Mouse (Mus musculus): ENCODE data around the gene Washc2. TPM values are rescaled to one million over a fixed set of nuclear protein-coding genes. Genes with fewer than 3 reads are reported as not detected.
"Not testable (repeated sequence)": the region's sequence is repeated elsewhere in the genome, so short reads cannot be mapped to it uniquely, and the experiment has no call there.

Gene Washc2
- 13.6 and 42.1 TPM in 2 replicates for polyA plus RNA-seq (2012; rRNA removed)

GRCm38 (mm10) chr6:116207729-116208534 is at the start of gene Washc2:
TSS of gene Washc2 (plus strand) at chr6:116208038.
- Histone ChIP-seq H3K27me3 (ENCODE audit: control insufficient read depth, insufficient read depth, low read length) (no peaks in the 10 kb centered on the region), H3K36me3 (ENCODE audit: control insufficient read depth, insufficient read depth, low read length) (peaks cover 13% of the 10 kb centered on the region), H3K4me3 (ENCODE audit: low read depth, low read length) (peak within 1 kb of the TSS; percentile 68), H3K4me1 (ENCODE audit: control insufficient read depth, insufficient read depth, insufficient read length, low read length) (no peaks in the 10 kb centered on the region), H3K27ac (ENCODE audit: insufficient read depth, low read depth, low read length) (peak within 1 kb of the TSS; percentile 67)
- under 1% methylated on average over 51 of the region's 51 CpGs for WGBS
- TF ChIP-seq CTCF (IDR thresholded peaks at IDR 0.05; ENCODE audit: extremely low read depth, insufficient read length, insufficient replicate concordance, low read depth, low read length) (no peak), POLR2A (IDR thresholded peaks at IDR 0.05; ENCODE audit: low read depth, low read length) (peak; percentile 86; the same call in 1 of the 2 replicates)

- WGBS = 88% methylated on average over 1 of the region's 1 CpGs
- TF ChIP-seq POLR2A (IDR thresholded peaks at IDR 0.05; ENCODE audit: low read depth, low read length) (no peak), CTCF (IDR thresholded peaks at IDR 0.05; ENCODE audit: extremely low read depth, insufficient read length, insufficient replicate concordance, low read depth, low read length) (no peak)
- H3K36me3 ChIP-seq (ENCODE audit: control insufficient read depth, insufficient read depth, low read length) = peaks cover 5% of the 10 kb centered on the region; the same call in 1 of the 2 replicates
- no peak overlapping the region for H3K4me3 ChIP-seq (ENCODE audit: low read depth, low read length)
- no peaks in the 10 kb centered on the region for H3K27me3 ChIP-seq (ENCODE audit: control insufficient read depth, insufficient read depth, low read length)
- no peak overlapping the region for H3K27ac ChIP-seq (ENCODE audit: insufficient read depth, low read depth, low read length)
- H3K4me1 ChIP-seq (ENCODE audit: control insufficient read depth, insufficient read depth, insufficient read length, low read length) = no peaks in the 10 kb centered on the region
These were observed 41.5 kb upstream of the Washc2 start for GRCm38 (mm10) chr6:116166383-116166782.

GRCm38 (mm10) chr6:116173511-116174099 is 34.2 kb upstream of the Washc2 start:
- H3K36me3 ChIP-seq (ENCODE audit: control insufficient read depth, insufficient read depth, low read length); H3K27ac ChIP-seq (ENCODE audit: insufficient read depth, low read depth, low read length); H3K4me3 ChIP-seq (ENCODE audit: low read depth, low read length); H3K4me1 ChIP-seq (ENCODE audit: control insufficient read depth, insufficient read depth, insufficient read length, low read length); H3K27me3 ChIP-seq (ENCODE audit: control insufficient read depth, insufficient read depth, low read length): not testable (repeated sequence)
- 90% methylated on average over 37 of the region's 37 CpGs for WGBS

DNA sequence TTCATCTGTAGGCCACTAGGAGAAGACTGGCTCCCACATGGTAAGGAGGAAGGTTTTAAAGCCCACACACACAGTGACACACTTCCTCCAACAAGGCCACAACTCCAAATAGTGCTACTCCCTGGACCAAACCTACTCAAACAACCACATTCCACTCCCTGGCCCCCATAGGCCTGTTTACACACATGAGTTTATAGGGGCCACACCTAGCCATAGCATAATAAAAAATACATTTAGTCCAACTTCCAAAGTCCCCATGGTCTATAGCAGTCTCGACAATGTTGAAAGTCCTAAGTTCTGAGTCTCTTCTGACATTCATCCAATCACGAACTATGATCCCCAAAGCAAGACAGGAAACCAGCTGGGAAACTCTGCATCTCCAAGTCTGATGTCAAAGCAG is 29.5 kb upstream of the Washc2 start:
- TF ChIP-seq POLR2A (IDR thresholded peaks at IDR 0.05; ENCODE audit: low read depth, low read length) (no peak), CTCF (IDR thresholded peaks at IDR 0.05; ENCODE audit: extremely low read depth, insufficient read length, insufficient replicate concordance, low read depth, low read length) (no peak)

GRCm38 (mm10) chr6:116180731-116181130 is 27.1 kb upstream of the Washc2 start:
- H3K27ac ChIP-seq (ENCODE audit: insufficient read depth, low read depth, low read length) = peak overlapping the region; percentile 86
- H3K4me1 ChIP-seq (ENCODE audit: control insufficient read depth, insufficient read depth, insufficient read length, low read length) = peaks cover 19% of the 10 kb centered on the region; the same call in 1 of the 2 replicates
- no peak for TF ChIP-seq CTCF (IDR thresholded peaks at IDR 0.05; ENCODE audit: extremely low read depth, insufficient read length, insufficient replicate concordance, low read depth, low read length)
- no peak for TF ChIP-seq POLR2A (IDR thresholded peaks at IDR 0.05; ENCODE audit: low read depth, low read length)
- H3K36me3 ChIP-seq (ENCODE audit: control insufficient read depth, insufficient read depth, low read length) = peaks cover 4% of the 10 kb centered on the region; the same call in 1 of the 2 replicates
- 33% methylated on average over 3 of the region's 3 CpGs for WGBS
- H3K27me3 ChIP-seq (ENCODE audit: control insufficient read depth, insufficient read depth, low read length) = no peaks in the 10 kb centered on the region
- H3K4me3 ChIP-seq (ENCODE audit: low read depth, low read length) = no peak overlapping the region

More for the DNA sequence above, 29.5 kb upstream of the Washc2 start:
- peak overlapping the region; percentile 94 for H3K27ac ChIP-seq (ENCODE audit: insufficient read depth, low read depth, low read length)
- H3K36me3 ChIP-seq (ENCODE audit: control insufficient read depth, insufficient read depth, low read length) = 0 out of 2 replicates have a peak, but pooled peaks cover 2% of the 10 kb centered on the region
- H3K27me3 ChIP-seq (ENCODE audit: control insufficient read depth, insufficient read depth, low read length) = no peaks in the 10 kb centered on the region
- H3K4me1 ChIP-seq (ENCODE audit: control insufficient read depth, insufficient read depth, insufficient read length, low read length) = peaks cover 19% of the 10 kb centered on the region; the same call in 1 of the 2 replicates
- no peak overlapping the region for H3K4me3 ChIP-seq (ENCODE audit: low read depth, low read length)
- WGBS = 33% methylated on average over 2 of the region's 2 CpGs

- H3K27ac ChIP-seq (ENCODE audit: insufficient read depth, low read depth, low read length) = no peak overlapping the region
- no peak overlapping the region for H3K4me3 ChIP-seq (ENCODE audit: low read depth, low read length)
- no peak for TF ChIP-seq CTCF (IDR thresholded peaks at IDR 0.05; ENCODE audit: extremely low read depth, insufficient read length, insufficient replicate concordance, low read depth, low read length)
- TF ChIP-seq POLR2A (IDR thresholded peaks at IDR 0.05; ENCODE audit: low read depth, low read length) = no peak
- no peaks in the 10 kb centered on the region for H3K27me3 ChIP-seq (ENCODE audit: control insufficient read depth, insufficient read depth, low read length)
- 59% methylated on average over 5 of the region's 5 CpGs for WGBS
- peaks cover 18% of the 10 kb centered on the region; the same call in 1 of the 2 replicates for H3K4me1 ChIP-seq (ENCODE audit: control insufficient read depth, insufficient read depth, insufficient read length, low read length)
- peaks cover 5% of the 10 kb centered on the region; the same call in 1 of the 2 replicates for H3K36me3 ChIP-seq (ENCODE audit: control insufficient read depth, insufficient read depth, low read length)
These were observed 24.3 kb upstream of the Washc2 start for GRCm38 (mm10) chr6:116183509-116183908.

- H3K36me3 ChIP-seq (ENCODE audit: control insufficient read depth, insufficient read depth, low read length) = peaks cover 5% of the 10 kb centered on the region; the same call in 1 of the 2 replicates
- 38% methylated on average over 2 of the region's 2 CpGs for WGBS
These were observed 21.4 kb upstream of the Washc2 start for GRCm38 (mm10) chr6:116186485-116186884.

More at GRCm38 (mm10) chr6:116186485-116186884, 21.4 kb upstream of the Washc2 start:
- Histone ChIP-seq H3K27ac (ENCODE audit: insufficient read depth, low read depth, low read length) (no peak overlapping the region), H3K27me3 (ENCODE audit: control insufficient read depth, insufficient read depth, low read length) (no peaks in the 10 kb centered on the region), H3K4me1 (ENCODE audit: control insufficient read depth, insufficient read depth, insufficient read length, low read length) (peaks cover 5% of the 10 kb centered on the region; the same call in 1 of the 2 replicates), H3K4me3 (ENCODE audit: low read depth, low read length) (no peak overlapping the region)
- TF ChIP-seq CTCF (IDR thresholded peaks at IDR 0.05; ENCODE audit: extremely low read depth, insufficient read length, insufficient replicate concordance, low read depth, low read length) (no peak), POLR2A (IDR thresholded peaks at IDR 0.05; ENCODE audit: low read depth, low read length) (no peak)

All from small intestine, adult 2 months (tissue).